Mouse (Mus musculus) heart, embryonic 12.5 days (tissue): ENCODE measurements around the gene Anks1b. TPM values are rescaled to one million over a fixed set of nuclear protein-coding genes. Genes with fewer than 3 reads are reported as not detected.

ENCODE experiments used
- ATAC-seq: fragments of 200-750 bp; cut with Nextera tagmentation; 2 replicates; pipeline ENCODE4 v1.8.0; 2017; ENCODE audit warnings: moderate TSS enrichment, moderate library complexity; ENCODE audit not compliant: insufficient number of reproducible peaks, low FRiP score
- H3K27ac ChIP-seq: fragments of 300-500 bp; sonication (generic); 2 replicates; pipeline ENCODE4 v1.5.1; 2016; ENCODE audit warnings: mild to moderate bottlenecking, moderate library complexity; ENCODE audit not compliant: poor library complexity, severe bottlenecking
- H3K27me3 ChIP-seq: fragments of 300-500 bp; sonication (generic); replicated peaks from 2 replicates; pipeline ENCODE4 v1.6.1; 2016; ENCODE audit warnings: mild to moderate bottlenecking, moderate library complexity
- H3K36me3 ChIP-seq: fragments of 300-500 bp; sonication (generic); 2 replicates; pipeline ENCODE4 v1.6.1; 2016; ENCODE audit warnings: mild to moderate bottlenecking, moderate library complexity
- H3K4me1 ChIP-seq: fragments of 300-500 bp; sonication (generic); replicated peaks from 2 replicates; pipeline ENCODE4 v1.6.1; 2016; ENCODE audit warnings: mild to moderate bottlenecking
- H3K4me2 ChIP-seq: fragments of 300-500 bp; sonication (generic); 2 replicates; pipeline ENCODE4 v1.6.1; 2016; ENCODE audit warnings: mild to moderate bottlenecking, moderate library complexity
- H3K4me3 ChIP-seq: fragments of 300-500 bp; sonication (generic); 2 replicates; pipeline ENCODE4 v1.5.1; 2016; ENCODE audit warnings: mild to moderate bottlenecking
- H3K9ac ChIP-seq: fragments of 300-500 bp; sonication (generic); 2 replicates; pipeline ENCODE4 v1.6.1; 2016; ENCODE audit warnings: mild to moderate bottlenecking, moderate library complexity
- H3K9me3 ChIP-seq: fragments of 300-500 bp; sonication (generic); replicated peaks from 2 replicates; pipeline ENCODE4 v1.6.1; 2016; ENCODE audit warnings: mild to moderate bottlenecking, moderate library complexity
- WGBS: fragments of 180-500 bp; shearing (Covaris S2); methylation state at CpG from one replicate; pipeline ENCODE4 v1.1.7; 2016; 5-methylcytosine and 5-hydroxymethylcytosine counted together
- polyA plus RNA-seq: library from polyadenylated mRNA; unstranded; fragments of >200 nt; fragmentation: Nextera tagmentation; extraction: Ambion mirVana; gene quantifications from 2 replicates; pipeline ENCODE4 v1.2.1, GENCODE M21; 2016

The Anks1b gene
- polyA plus RNA-seq, 1 experiment from 2014 or later: 0.40 TPM

GRCm38 (mm10) chr10:90732823-90733222 is 859.5 kb downstream of the Anks1b start:
- peaks cover 3% of the 10 kb centered on the region; the same call in 1 of the 2 replicates for H3K4me1 ChIP-seq
- H3K4me2 ChIP-seq: no peak overlapping the region
- H3K27me3 ChIP-seq: peaks cover 8% of the 10 kb centered on the region
- 67% methylated on average over 4 of the region's 4 CpGs for WGBS
- no peaks in the 10 kb centered on the region for H3K9me3 ChIP-seq
- H3K27ac ChIP-seq: no peak overlapping the region
- no peak overlapping the region for H3K4me3 ChIP-seq
- H3K36me3 ChIP-seq: no peaks in the 10 kb centered on the region
- no peak for ATAC-seq
- H3K9ac ChIP-seq: no peak overlapping the region

- Histone ChIP-seq H3K9ac (no peak overlapping the region), H3K4me1 (peaks cover under 1% of the 10 kb centered on the region; the same call in 1 of the 2 replicates), H3K36me3 (no peaks in the 10 kb centered on the region), H3K4me3 (no peak overlapping the region), H3K4me2 (no peak overlapping the region), H3K9me3 (no peaks in the 10 kb centered on the region), H3K27me3 (no peaks in the 10 kb centered on the region), H3K27ac (no peak overlapping the region)
- ATAC-seq: no peak
- 21% methylated on average over 5 of the region's 5 CpGs for WGBS
Measured at GRCm38 (mm10) chr10:90733632-90734031, 860.3 kb downstream of the Anks1b start.

- Histone ChIP-seq H3K9ac (no peak overlapping the region), H3K27ac (no peak overlapping the region), H3K9me3 (no peaks in the 10 kb centered on the region), H3K36me3 (no peaks in the 10 kb centered on the region), H3K4me1 (no peaks in the 10 kb centered on the region), H3K4me3 (no peak overlapping the region), H3K4me2 (no peak overlapping the region), H3K27me3 (no peaks in the 10 kb centered on the region)
- WGBS: 60% methylated on average over 2 of the region's 2 CpGs
- no peak for ATAC-seq
Measured at GRCm38 (mm10) chr10:90738475-90738874, 865.2 kb downstream of the Anks1b start.

GRCm38 (mm10) chr10:90740956-90741355 is 867.6 kb downstream of the Anks1b start:
- Histone ChIP-seq H3K36me3 (no peaks in the 10 kb centered on the region), H3K4me3 (no peak overlapping the region), H3K27ac (no peak overlapping the region), H3K27me3 (no peaks in the 10 kb centered on the region), H3K4me1 (no peaks in the 10 kb centered on the region), H3K4me2 (no peak overlapping the region), H3K9ac (no peak overlapping the region), H3K9me3 (no peaks in the 10 kb centered on the region)
- ATAC-seq: no peak
- 83% methylated on average over 5 of the region's 5 CpGs for WGBS

- ATAC-seq: no peak
- no peak overlapping the region for H3K27ac ChIP-seq
- H3K27me3 ChIP-seq: no peaks in the 10 kb centered on the region
- H3K4me2 ChIP-seq: no peak overlapping the region
- peaks cover 8% of the 10 kb centered on the region for H3K9me3 ChIP-seq
- WGBS: 79% methylated on average over 5 of the region's 5 CpGs
- H3K4me3 ChIP-seq: no peak overlapping the region
- H3K4me1 ChIP-seq: no peaks in the 10 kb centered on the region
- H3K36me3 ChIP-seq: no peaks in the 10 kb centered on the region
- no peak overlapping the region for H3K9ac ChIP-seq
Measured at GRCm38 (mm10) chr10:90751889-90752288, 878.6 kb downstream of the Anks1b start.

GRCm38 (mm10) chr10:90753106-90753505 is 879.8 kb downstream of the Anks1b start:
- Histone ChIP-seq H3K9me3 (peaks cover 8% of the 10 kb centered on the region), H3K9ac (no peak overlapping the region), H3K36me3 (no peaks in the 10 kb centered on the region), H3K27ac (no peak overlapping the region), H3K4me3 (no peak overlapping the region), H3K4me1 (no peaks in the 10 kb centered on the region), H3K4me2 (no peak overlapping the region), H3K27me3 (no peaks in the 10 kb centered on the region)
- 66% methylated on average over 9 of the region's 9 CpGs for WGBS
- no peak; the same call in 1 of the 2 replicates for ATAC-seq

GRCm38 (mm10) chr10:90757773-90758172 is 884.5 kb downstream of the Anks1b start:
- H3K4me3 ChIP-seq: no peak overlapping the region
- WGBS: 71% methylated on average over 4 of the region's 4 CpGs
- H3K27me3 ChIP-seq: no peaks in the 10 kb centered on the region
- no peaks in the 10 kb centered on the region for H3K36me3 ChIP-seq
- no peak overlapping the region for H3K27ac ChIP-seq
- H3K9me3 ChIP-seq: no peaks in the 10 kb centered on the region
- no peak overlapping the region for H3K4me2 ChIP-seq
- no peaks in the 10 kb centered on the region for H3K4me1 ChIP-seq
- no peak for ATAC-seq
- no peak overlapping the region for H3K9ac ChIP-seq

GRCm38 (mm10) chr10:90759929-90760328 is 886.6 kb downstream of the Anks1b start:
- no peak for ATAC-seq
- H3K27me3 ChIP-seq: no peaks in the 10 kb centered on the region
- WGBS: 69% methylated on average over 5 of the region's 5 CpGs

GRCm38 (mm10) chr10:90766261-90766660 is 893.0 kb downstream of the Anks1b start:
- Histone ChIP-seq H3K27ac (no peak overlapping the region), H3K36me3 (no peaks in the 10 kb centered on the region), H3K4me2 (no peak overlapping the region), H3K4me1 (no peaks in the 10 kb centered on the region), H3K4me3 (no peak overlapping the region), H3K9ac (no peak overlapping the region), H3K9me3 (no peaks in the 10 kb centered on the region), H3K27me3 (peaks cover 8% of the 10 kb centered on the region; the same call in 1 of the 2 replicates)
- no peak for ATAC-seq
- WGBS: 61% methylated on average over 3 of the region's 3 CpGs

More at GRCm38 (mm10) chr10:90759929-90760328, 886.6 kb downstream of the Anks1b start:
- Histone ChIP-seq H3K36me3 (no peaks in the 10 kb centered on the region), H3K27ac (no peak overlapping the region), H3K4me2 (no peak overlapping the region), H3K4me1 (no peaks in the 10 kb centered on the region), H3K9ac (no peak overlapping the region), H3K9me3 (no peaks in the 10 kb centered on the region), H3K4me3 (no peak overlapping the region)

- H3K27me3 ChIP-seq: peaks cover 28% of the 10 kb centered on the region
- no peak overlapping the region for H3K9ac ChIP-seq
- WGBS: 29% methylated on average over 11 of the region's 11 CpGs
- no peaks in the 10 kb centered on the region for H3K36me3 ChIP-seq
- no peaks in the 10 kb centered on the region for H3K4me1 ChIP-seq
- H3K4me2 ChIP-seq: no peak overlapping the region
- no peak overlapping the region for H3K27ac ChIP-seq
- no peak for ATAC-seq
- H3K9me3 ChIP-seq: no peaks in the 10 kb centered on the region
- no peak overlapping the region for H3K4me3 ChIP-seq
Measured at GRCm38 (mm10) chr10:90770403-90770955, 897.2 kb downstream of the Anks1b start.

- Histone ChIP-seq H3K27ac (no peak overlapping the region), H3K9me3 (no peaks in the 10 kb centered on the region), H3K27me3 (peaks cover 28% of the 10 kb centered on the region), H3K4me1 (no peaks in the 10 kb centered on the region), H3K9ac (no peak overlapping the region), H3K4me2 (no peak overlapping the region), H3K36me3 (no peaks in the 10 kb centered on the region), H3K4me3 (no peak overlapping the region)
- ATAC-seq: no peak
- 55% methylated on average over 7 of the region's 7 CpGs for WGBS
Measured at GRCm38 (mm10) chr10:90771046-90771445, 897.7 kb downstream of the Anks1b start.
